Mouse (Mus musculus) CD8-positive naive resting alpha-beta T cell, adult 2 months (primary cell): ENCODE data around the gene Tnpo3.

Source experiments
- DNase-seq, 2 experiments: peaks; one replicate each; pipeline ENCODE4 v3.0.0; 2022; ENCODE audit warnings: low read depth in 2 of 2, low spot score in 2 of 2

Tnpo3 gene

GRCm38 (mm10) chr6:29528165-29528505 is 81.6 kb downstream of the Tnpo3 start:
- no peak for DNase-seq

- no peak for DNase-seq
These were observed 82.1 kb downstream of the Tnpo3 start for GRCm38 (mm10) chr6:29527361-29528164.

- no peak for DNase-seq
These were observed 83.1 kb downstream of the Tnpo3 start, which contains the start of gene Irf5 for GRCm38 (mm10) chr6:29526281-29527251. Irf5 (plus strand) TSS chr6:29526625.

- DNase-seq: peak in 1 of 2 experiments; percentile 37
These were observed 84.4 kb downstream of the Tnpo3 start for GRCm38 (mm10) chr6:29525256-29525655.

- DNase-seq: no peak
These were observed 85.6 kb downstream of the Tnpo3 start for GRCm38 (mm10) chr6:29524034-29524489.

- DNase-seq: no peak
These were observed 86.2 kb downstream of the Tnpo3 start for GRCm38 (mm10) chr6:29523301-29524033.

GRCm38 (mm10) chr6:29522626-29523300 is 86.9 kb downstream of the Tnpo3 start:
- DNase-seq: no peak

- peak; percentile 44 to 59 for DNase-seq
These were observed 92.5 kb downstream of the Tnpo3 start for GRCm38 (mm10) chr6:29517139-29517538.

- DNase-seq: no peak
These were observed 96.4 kb downstream of the Tnpo3 start for GRCm38 (mm10) chr6:29513284-29513683.

- DNase-seq: no peak
These were observed 100.6 kb downstream of the Tnpo3 start for GRCm38 (mm10) chr6:29509086-29509485.

GRCm38 (mm10) chr6:29507447-29508309 is 102.0 kb downstream of the Tnpo3 start, which contains the start of gene Kcp:
Kcp (minus strand) TSS chr6:29507952.
- no peak for DNase-seq

- no peak for DNase-seq
These were observed 102.9 kb downstream of the Tnpo3 start for GRCm38 (mm10) chr6:29506834-29507233.

GRCm38 (mm10) chr6:29505493-29505892 is 104.2 kb downstream of the Tnpo3 start:
- DNase-seq: no peak

- no peak for DNase-seq
These were observed 108.1 kb downstream of the Tnpo3 start for GRCm38 (mm10) chr6:29501599-29501998.

GRCm38 (mm10) chr6:29500810-29501209 is 108.9 kb downstream of the Tnpo3 start:
- DNase-seq: no peak

- no peak for DNase-seq
These were observed 109.5 kb downstream of the Tnpo3 start for GRCm38 (mm10) chr6:29500177-29500576.

GRCm38 (mm10) chr6:29497791-29498190 is 111.9 kb downstream of the Tnpo3 start:
- no peak for DNase-seq

- no peak for DNase-seq
These were observed 113.4 kb downstream of the Tnpo3 start for GRCm38 (mm10) chr6:29496270-29496669.

GRCm38 (mm10) chr6:29494101-29494500 is 115.6 kb downstream of the Tnpo3 start:
- DNase-seq: no peak
